Mouse (Mus musculus): ENCODE measurements at regions not wholly inside any gene's neighbourhood (a gene's known extent, or its start where the extent isn't known, plus 50 kb on each side); places are given as distances from the start of the nearest gene placed in this dataset.

GRCm38 (mm10) chr1:155029195-155029879 is 70.1 kb downstream of the Ier5 start:
- 31% methylated on average over 17 of the region's 17 CpGs for WGBS (ENCODE audit: insufficient replicate concordance)
- Histone ChIP-seq H3K27me3 (ENCODE audit: insufficient read depth, low read length) (no peaks in the 10 kb centered on the region), H3K4me1 (ENCODE audit: insufficient read depth) (peaks cover 32% of the 10 kb centered on the region), H3K27ac (ENCODE audit: low read depth) (no peak overlapping the region), H3K36me3 (replicated peaks; ENCODE audit: insufficient read depth, low read length) (no peaks in the 10 kb centered on the region), H3K9ac (replicated peaks) (no peak overlapping the region), H3K4me2 (ENCODE audit: low read depth, low read length) (peak overlapping the region; percentile 62), H3K9me3 (ENCODE audit: low read length) (no peaks in the 10 kb centered on the region), H3K4me3 (ENCODE audit: low read depth, low read length) (peak overlapping the region; percentile 26; the same call in 1 of the 2 replicates)
- DNase-seq (no peak), ATAC-seq (no peak)
- no peak for TF ChIP-seq CTCF (IDR thresholded peaks at IDR 0.05; ENCODE audit: low read depth)
- no peak for TF ChIP-seq EP300 (IDR thresholded peaks at IDR 0.05; ENCODE audit: low read depth)

- H3K9ac ChIP-seq (replicated peaks) = no peak overlapping the region
- TF ChIP-seq EP300 (IDR thresholded peaks at IDR 0.05; ENCODE audit: low read depth) (no peak), CTCF (IDR thresholded peaks at IDR 0.05; ENCODE audit: low read depth) (no peak)
- no peaks in the 10 kb centered on the region for H3K27me3 ChIP-seq (ENCODE audit: insufficient read depth, low read length)
- H3K4me2 ChIP-seq (ENCODE audit: low read depth, low read length) = peak overlapping the region; percentile 62
- peak overlapping the region; percentile 26; the same call in 1 of the 2 replicates for H3K4me3 ChIP-seq (ENCODE audit: low read depth, low read length)
- H3K9me3 ChIP-seq (ENCODE audit: low read length) = no peaks in the 10 kb centered on the region
- peak; percentile 27 for DNase-seq
- ATAC-seq = no peak
- peaks cover 32% of the 10 kb centered on the region for H3K4me1 ChIP-seq (ENCODE audit: insufficient read depth)
- H3K27ac ChIP-seq (ENCODE audit: low read depth) = no peak overlapping the region
- H3K36me3 ChIP-seq (replicated peaks; ENCODE audit: insufficient read depth, low read length) = no peaks in the 10 kb centered on the region
- WGBS (ENCODE audit: insufficient replicate concordance) = 14% methylated on average over 5 of the region's 5 CpGs
Observed at GRCm38 (mm10) chr1:155028735-155029134, 70.7 kb downstream of the Ier5 start.

GRCm38 (mm10) chr1:155028147-155028546 is 71.3 kb downstream of the Ier5 start:
- 51% methylated on average over 6 of the region's 6 CpGs for WGBS (ENCODE audit: insufficient replicate concordance)
- Histone ChIP-seq H3K27me3 (ENCODE audit: insufficient read depth, low read length) (no peaks in the 10 kb centered on the region), H3K27ac (ENCODE audit: low read depth) (no peak overlapping the region), H3K4me2 (ENCODE audit: low read depth, low read length) (peak overlapping the region; percentile 16; the same call in 1 of the 2 replicates), H3K9ac (replicated peaks) (no peak overlapping the region), H3K4me1 (ENCODE audit: insufficient read depth) (peaks cover 32% of the 10 kb centered on the region), H3K9me3 (ENCODE audit: low read length) (no peaks in the 10 kb centered on the region), H3K36me3 (replicated peaks; ENCODE audit: insufficient read depth, low read length) (no peaks in the 10 kb centered on the region), H3K4me3 (ENCODE audit: low read depth, low read length) (no peak overlapping the region)
- DNase-seq (no peak), ATAC-seq (no peak)
- no peak for TF ChIP-seq CTCF (IDR thresholded peaks at IDR 0.05; ENCODE audit: low read depth)
- no peak for TF ChIP-seq EP300 (IDR thresholded peaks at IDR 0.05; ENCODE audit: low read depth)

- DNase-seq (peak; percentile 77), ATAC-seq (peak; percentile 59)
- H3K27me3 ChIP-seq (ENCODE audit: insufficient read depth, low read length) = no peaks in the 10 kb centered on the region
- no peak overlapping the region for H3K9ac ChIP-seq (replicated peaks)
- no peak overlapping the region for H3K27ac ChIP-seq (ENCODE audit: low read depth)
- H3K9me3 ChIP-seq (ENCODE audit: low read length) = no peaks in the 10 kb centered on the region
- peaks cover 32% of the 10 kb centered on the region for H3K4me1 ChIP-seq (ENCODE audit: insufficient read depth)
- H3K36me3 ChIP-seq (replicated peaks; ENCODE audit: insufficient read depth, low read length) = no peaks in the 10 kb centered on the region
- TF ChIP-seq CTCF (IDR thresholded peaks at IDR 0.05; ENCODE audit: low read depth) (no peak), EP300 (IDR thresholded peaks at IDR 0.05; ENCODE audit: low read depth) (no peak)
- peak overlapping the region; percentile 16; the same call in 1 of the 2 replicates for H3K4me2 ChIP-seq (ENCODE audit: low read depth, low read length)
- H3K4me3 ChIP-seq (ENCODE audit: low read depth, low read length) = no peak overlapping the region
- WGBS (ENCODE audit: insufficient replicate concordance) = 27% methylated on average over 8 of the region's 8 CpGs
Observed at GRCm38 (mm10) chr1:155027583-155027982, 71.9 kb downstream of the Ier5 start.

- Histone ChIP-seq H3K4me2 (ENCODE audit: low read depth, low read length) (no peak overlapping the region), H3K27ac (ENCODE audit: low read depth) (no peak overlapping the region), H3K4me1 (ENCODE audit: insufficient read depth) (peaks cover 32% of the 10 kb centered on the region), H3K9me3 (ENCODE audit: low read length) (no peaks in the 10 kb centered on the region), H3K36me3 (replicated peaks; ENCODE audit: insufficient read depth, low read length) (no peaks in the 10 kb centered on the region), H3K27me3 (ENCODE audit: insufficient read depth, low read length) (no peaks in the 10 kb centered on the region), H3K9ac (replicated peaks) (no peak overlapping the region), H3K4me3 (ENCODE audit: low read depth, low read length) (no peak overlapping the region)
- peak; percentile 80 for DNase-seq
- TF ChIP-seq CTCF (IDR thresholded peaks at IDR 0.05; ENCODE audit: low read depth) (peak; percentile 97), EP300 (IDR thresholded peaks at IDR 0.05; ENCODE audit: low read depth) (no peak)
- no peak for ATAC-seq
- 22% methylated on average over 5 of the region's 5 CpGs for WGBS (ENCODE audit: insufficient replicate concordance)
Observed at GRCm38 (mm10) chr1:155025862-155026478, 73.5 kb downstream of the Ier5 start.

- TF ChIP-seq CTCF (IDR thresholded peaks at IDR 0.05; ENCODE audit: low read depth) = no peak
- no peak for TF ChIP-seq EP300 (IDR thresholded peaks at IDR 0.05; ENCODE audit: low read depth)
- H3K27me3 ChIP-seq (ENCODE audit: insufficient read depth, low read length) = no peaks in the 10 kb centered on the region
- no peak overlapping the region for H3K9ac ChIP-seq (replicated peaks)
- H3K4me3 ChIP-seq (ENCODE audit: low read depth, low read length) = no peak overlapping the region
- whole genome bisulfite sequencing (ENCODE audit: insufficient replicate concordance) = 77% methylated on average over 11 of the region's 11 CpGs
- H3K9me3 ChIP-seq (ENCODE audit: low read length) = no peaks in the 10 kb centered on the region
- no peaks in the 10 kb centered on the region for H3K36me3 ChIP-seq (replicated peaks; ENCODE audit: insufficient read depth, low read length)
- H3K4me2 ChIP-seq (ENCODE audit: low read depth, low read length) = no peak overlapping the region
- ATAC-seq (no peak), DNase-seq (no peak)
- peaks cover 10% of the 10 kb centered on the region; the same call in 1 of the 2 replicates for H3K4me1 ChIP-seq (ENCODE audit: insufficient read depth)
- H3K27ac ChIP-seq (ENCODE audit: low read depth) = no peak overlapping the region
Observed at GRCm38 (mm10) chr1:155023324-155023723, 76.1 kb downstream of the Ier5 start.
